Mouse (Mus musculus): ENCODE data around the gene Cd200. TPM values are rescaled to one million over a fixed set of nuclear protein-coding genes. Genes with fewer than 3 reads are reported as not detected.

Gene Cd200
- polyA plus RNA-seq (2021; fragmentation: Nextera tagmentation), result 111 and 129 TPM in 2 replicates
- long read RNA-seq, experiment 1, transcript Cd200-202 (6 exons, 2,347 nt), result major isoform, 116 of 147 reads
- long read RNA-seq, experiment 1, partial matches to known transcripts, result 18 of 147 reads
- long read RNA-seq, experiment 1, other reads (novel, unspliced or antisense), result 13 of 147 reads
- long read RNA-seq, experiment 2, transcript Cd200-202 (6 exons, 2,347 nt), result major isoform, 588 of 647 reads
- long read RNA-seq, experiment 2, partial matches to known transcripts, result 12 of 647 reads
- long read RNA-seq, experiment 2, other reads (novel, unspliced or antisense), result 47 of 647 reads

DNA sequence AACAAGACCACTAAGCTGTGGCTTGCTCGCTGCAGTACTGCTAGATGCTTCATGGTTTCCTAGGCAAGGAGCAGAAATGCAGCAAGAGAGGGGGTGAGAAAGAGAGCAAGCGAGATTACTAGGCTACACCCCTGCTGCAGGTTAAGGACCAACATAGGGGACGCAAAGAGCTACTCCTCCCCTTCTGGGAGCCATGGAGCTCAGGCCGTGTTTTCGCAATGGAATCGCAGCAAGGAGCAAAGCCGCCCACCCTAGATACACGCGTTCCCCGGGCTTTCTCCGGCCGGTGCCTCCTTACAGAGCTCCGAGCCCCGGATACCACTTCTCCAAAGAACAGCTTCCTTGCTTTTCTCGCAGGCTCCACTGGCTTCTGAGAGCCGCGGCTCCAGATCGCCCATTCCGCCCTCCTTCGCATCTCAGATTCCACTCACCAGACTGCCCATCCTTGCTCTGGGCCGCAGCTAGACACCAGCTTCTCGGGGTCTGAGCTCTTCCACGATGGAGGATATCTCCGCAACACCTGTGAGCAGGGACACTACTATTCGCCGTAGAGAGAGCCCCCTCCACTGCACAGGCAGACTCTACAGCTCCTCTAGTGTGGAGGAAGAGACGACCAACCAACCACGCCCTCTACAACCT, at the start of gene Cd200:
Gene Cd200 (minus strand): TSS at position 629 of the 639 bp plus-strand sequence.

Other genes starting within 250 kb of the Cd200 start
- 0.05 TPM in 1 of 2 replicates, not detected in the other for gene Btla, start 184.7 kb downstream of the Cd200 start, polyA plus RNA-seq (2021; fragmentation: Nextera tagmentation)
- gene Gm609, start 83.9 kb upstream of the Cd200 start, polyA plus RNA-seq (2021; fragmentation: Nextera tagmentation), result 0.13 and 0.19 TPM in 2 replicates
- not detected in 2 replicates for gene Gm17783, start 123.0 kb upstream of the Cd200 start, polyA plus RNA-seq (2021; fragmentation: Nextera tagmentation)
- not detected in 2 replicates for gene Slc9c1, start 126.3 kb upstream of the Cd200 start, polyA plus RNA-seq (2021; fragmentation: Nextera tagmentation)
- gene Gcsam, start 201.3 kb upstream of the Cd200 start, polyA plus RNA-seq (2021; fragmentation: Nextera tagmentation), result not detected in 2 replicates
- gene BC016579, start 245.0 kb upstream of the Cd200 start, polyA plus RNA-seq (2021; fragmentation: Nextera tagmentation), result 0.09 and 0.14 TPM in 2 replicates